Mouse (Mus musculus) thymus, postnatal 14 days (tissue): ENCODE measurements at regions not wholly inside any gene's neighbourhood (a gene's known extent, or its start where the extent isn't known, plus 50 kb on each side); places are given as distances from the start of the nearest gene placed in this dataset.
A peak's percentile ranks its signal among the peaks of the same experiment; 100 is the strongest.

Source experiments
- DNase-seq: peaks from one replicate; pipeline ENCODE4 v3.0.0; 2021

GRCm38 (mm10) chr19:32940806-32941205 lies 183.5 kb downstream of the Pten start:
- no peak for DNase-seq

- no peak for DNase-seq
These were observed 186.4 kb downstream of the Pten start for GRCm38 (mm10) chr19:32943594-32944230.

GRCm38 (mm10) chr19:32947081-32947855 lies 190.0 kb downstream of the Pten start:
- DNase-seq = no peak

- no peak for DNase-seq
These were observed 193.0 kb downstream of the Pten start for GRCm38 (mm10) chr19:32950252-32950651.

GRCm38 (mm10) chr19:32950794-32951193 lies 193.5 kb downstream of the Pten start:
- no peak for DNase-seq

- DNase-seq = no peak
These were observed 195.1 kb downstream of the Pten start for GRCm38 (mm10) chr19:32952425-32952824.

- peak; percentile 77 for DNase-seq
These were observed 195.8 kb downstream of the Pten start for GRCm38 (mm10) chr19:32952928-32953687.

- peak; percentile 77 for DNase-seq
These were observed 196.8 kb downstream of the Pten start for GRCm38 (mm10) chr19:32954001-32954605.

GRCm38 (mm10) chr19:32954942-32955341 lies 197.6 kb downstream of the Pten start:
- no peak for DNase-seq

GRCm38 (mm10) chr19:32956143-32956915 lies 199.0 kb downstream of the Pten start:
- peak; percentile 62 for DNase-seq

GRCm38 (mm10) chr19:32956916-32957558 lies 199.7 kb downstream of the Pten start:
- DNase-seq = peak; percentile 48

GRCm38 (mm10) chr19:32958276-32958675 lies 201.0 kb downstream of the Pten start:
- DNase-seq = no peak

GRCm38 (mm10) chr19:32958791-32959190 lies 201.5 kb downstream of the Pten start:
- no peak for DNase-seq

GRCm38 (mm10) chr19:32959844-32960195 lies 202.5 kb downstream of the Pten start:
- DNase-seq = no peak

- peak; percentile 51 for DNase-seq
These were observed 203.1 kb downstream of the Pten start for GRCm38 (mm10) chr19:32960196-32960947.

GRCm38 (mm10) chr19:32961525-32961924 lies 204.2 kb downstream of the Pten start:
- no peak for DNase-seq

- DNase-seq = peak; percentile 57
These were observed 206.7 kb downstream of the Pten start for GRCm38 (mm10) chr19:32963983-32964382.

- DNase-seq = no peak
These were observed 208.2 kb downstream of the Pten start for GRCm38 (mm10) chr19:32965488-32965887.

- no peak for DNase-seq
These were observed 212.0 kb downstream of the Pten start for GRCm38 (mm10) chr19:32969213-32969776.

- no peak for DNase-seq
These were observed 214.8 kb downstream of the Pten start for GRCm38 (mm10) chr19:32972116-32972515.

GRCm38 (mm10) chr19:32973130-32973529 lies 215.8 kb downstream of the Pten start:
- DNase-seq = no peak
